Mouse (Mus musculus): ENCODE results near the gene Kdelr3. TPM values are rescaled to one million over a fixed set of nuclear protein-coding genes. Genes with fewer than 3 reads are reported as not detected.

The Kdelr3 gene
- polyA plus RNA-seq, 2 experiments, result 143 to 158 TPM

GRCm38 (mm10) chr15:79473042-79473441 is 43.2 kb upstream of the Kdelr3 start:
- Histone ChIP-seq H3K27me3 (ENCODE audit: control insufficient read depth, insufficient read depth, low read length) (no peaks in the 10 kb centered on the region), H3K36me3 (ENCODE audit: control insufficient read depth, insufficient read depth, low read length) (no peaks in the 10 kb centered on the region), H3K4me2 (replicated peaks; ENCODE audit: low read depth, low read length, severe bottlenecking) (no peak overlapping the region), H3K9me3 (ENCODE audit: control insufficient read depth, low read length) (no peaks in the 10 kb centered on the region), H3K4me3 (replicated peaks; ENCODE audit: low read length) (no peak overlapping the region), H3K4me1 (ENCODE audit: control insufficient read depth, insufficient read depth, low read length) (0 out of 2 replicates have a peak, but pooled peaks cover 4% of the 10 kb centered on the region), H3K27ac (replicated peaks; ENCODE audit: low read depth, low read length) (no peak overlapping the region), H3K9ac (ENCODE audit: low read depth, low read length, severe bottlenecking) (no peak overlapping the region)
- 85% methylated on average over 5 of the region's 5 CpGs for WGBS
- ATAC-seq (ENCODE audit: low FRiP score, low read depth) (no peak), DNase-seq (ENCODE audit: low spot score) (no peak)
- TF ChIP-seq POLR2A (IDR thresholded peaks at IDR 0.05; ENCODE audit: borderline replicate concordance, extremely low read depth, insufficient read depth, insufficient read length), result no peak

GRCm38 (mm10) chr15:79473638-79474355 is 42.4 kb upstream of the Kdelr3 start:
- H3K4me3 ChIP-seq (replicated peaks; ENCODE audit: low read length), result no peak overlapping the region
- no peaks in the 10 kb centered on the region for H3K9me3 ChIP-seq (ENCODE audit: control insufficient read depth, low read length)
- no peak overlapping the region for H3K9ac ChIP-seq (ENCODE audit: low read depth, low read length, severe bottlenecking)
- no peak for TF ChIP-seq POLR2A (IDR thresholded peaks at IDR 0.05; ENCODE audit: borderline replicate concordance, extremely low read depth, insufficient read depth, insufficient read length)
- H3K27me3 ChIP-seq (ENCODE audit: control insufficient read depth, insufficient read depth, low read length), result no peaks in the 10 kb centered on the region
- H3K36me3 ChIP-seq (ENCODE audit: control insufficient read depth, insufficient read depth, low read length), result no peaks in the 10 kb centered on the region
- DNase-seq (ENCODE audit: low spot score) (no peak), ATAC-seq (ENCODE audit: low FRiP score, low read depth) (no peak)
- no peak overlapping the region for H3K27ac ChIP-seq (replicated peaks; ENCODE audit: low read depth, low read length)
- 0 out of 2 replicates have a peak, but pooled peaks cover 4% of the 10 kb centered on the region for H3K4me1 ChIP-seq (ENCODE audit: control insufficient read depth, insufficient read depth, low read length)
- 54% methylated on average over 12 of the region's 12 CpGs for WGBS
- no peak overlapping the region for H3K4me2 ChIP-seq (replicated peaks; ENCODE audit: low read depth, low read length, severe bottlenecking)

- Histone ChIP-seq H3K4me3 (replicated peaks; ENCODE audit: low read length) (no peak overlapping the region), H3K27ac (replicated peaks; ENCODE audit: low read depth, low read length) (no peak overlapping the region), H3K9ac (ENCODE audit: low read depth, low read length, severe bottlenecking) (no peak overlapping the region), H3K27me3 (ENCODE audit: control insufficient read depth, insufficient read depth, low read length) (no peaks in the 10 kb centered on the region), H3K9me3 (ENCODE audit: control insufficient read depth, low read length) (no peaks in the 10 kb centered on the region), H3K36me3 (ENCODE audit: control insufficient read depth, insufficient read depth, low read length) (no peaks in the 10 kb centered on the region), H3K4me2 (replicated peaks; ENCODE audit: low read depth, low read length, severe bottlenecking) (no peak overlapping the region), H3K4me1 (ENCODE audit: control insufficient read depth, insufficient read depth, low read length) (no peaks in the 10 kb centered on the region)
- 51% methylated on average over 6 of the region's 6 CpGs for WGBS
- DNase-seq (ENCODE audit: low spot score) (no peak), ATAC-seq (ENCODE audit: low FRiP score, low read depth) (no peak)
- no peak for TF ChIP-seq POLR2A (IDR thresholded peaks at IDR 0.05; ENCODE audit: borderline replicate concordance, extremely low read depth, insufficient read depth, insufficient read length)
Measured at GRCm38 (mm10) chr15:79477227-79477626, 39.0 kb upstream of the Kdelr3 start.

GRCm38 (mm10) chr15:79481181-79481688 is 35.0 kb upstream of the Kdelr3 start:
- Histone ChIP-seq H3K4me3 (replicated peaks; ENCODE audit: low read length) (no peak overlapping the region), H3K9ac (ENCODE audit: low read depth, low read length, severe bottlenecking) (no peak overlapping the region), H3K36me3 (ENCODE audit: control insufficient read depth, insufficient read depth, low read length) (no peaks in the 10 kb centered on the region), H3K27me3 (ENCODE audit: control insufficient read depth, insufficient read depth, low read length) (no peaks in the 10 kb centered on the region), H3K4me1 (ENCODE audit: control insufficient read depth, insufficient read depth, low read length) (no peaks in the 10 kb centered on the region), H3K4me2 (replicated peaks; ENCODE audit: low read depth, low read length, severe bottlenecking) (no peak overlapping the region), H3K27ac (replicated peaks; ENCODE audit: low read depth, low read length) (no peak overlapping the region), H3K9me3 (ENCODE audit: control insufficient read depth, low read length) (no peaks in the 10 kb centered on the region)
- DNase-seq (ENCODE audit: low spot score), result no peak
- 5% methylated on average over 15 of the region's 15 CpGs for WGBS
- no peak for TF ChIP-seq POLR2A (IDR thresholded peaks at IDR 0.05; ENCODE audit: borderline replicate concordance, extremely low read depth, insufficient read depth, insufficient read length)
- ATAC-seq (ENCODE audit: low FRiP score, low read depth), result no peak

GRCm38 (mm10) chr15:79489463-79489862 is 26.7 kb upstream of the Kdelr3 start:
- no peak overlapping the region for H3K27ac ChIP-seq (replicated peaks; ENCODE audit: low read depth, low read length)
- no peaks in the 10 kb centered on the region for H3K4me1 ChIP-seq (ENCODE audit: control insufficient read depth, insufficient read depth, low read length)
- no peaks in the 10 kb centered on the region for H3K9me3 ChIP-seq (ENCODE audit: control insufficient read depth, low read length)
- H3K4me3 ChIP-seq (replicated peaks; ENCODE audit: low read length), result no peak overlapping the region
- TF ChIP-seq POLR2A (IDR thresholded peaks at IDR 0.05; ENCODE audit: borderline replicate concordance, extremely low read depth, insufficient read depth, insufficient read length), result no peak
- H3K9ac ChIP-seq (ENCODE audit: low read depth, low read length, severe bottlenecking), result no peak overlapping the region
- DNase-seq (ENCODE audit: low spot score) (no peak), ATAC-seq (ENCODE audit: low FRiP score, low read depth) (no peak)
- H3K36me3 ChIP-seq (ENCODE audit: control insufficient read depth, insufficient read depth, low read length), result no peaks in the 10 kb centered on the region
- 71% methylated on average over 11 of the region's 11 CpGs for whole genome bisulfite sequencing
- H3K27me3 ChIP-seq (ENCODE audit: control insufficient read depth, insufficient read depth, low read length), result peaks cover 18% of the 10 kb centered on the region; the same call in 1 of the 2 replicates
- no peak overlapping the region for H3K4me2 ChIP-seq (replicated peaks; ENCODE audit: low read depth, low read length, severe bottlenecking)
